Mouse (Mus musculus) cerebellum, adult 2 months (tissue): ENCODE data around the gene Tfb1m.

Source experiments
- CTCF ChIP-seq: fragments of 200-500 bp; IDR thresholded peaks from 2 replicates; pipeline ENCODE4 v1.5.1; 2011; ENCODE audit warnings: low read depth, mild to moderate bottlenecking, control low read depth, low read length, moderate library complexity, borderline replicate concordance; ENCODE audit not compliant: insufficient read depth
- POLR2A ChIP-seq: fragments of 200-500 bp; IDR thresholded peaks from 2 replicates; pipeline ENCODE4 v1.6.1; 2011; ENCODE audit warnings: low read length, control low read depth, borderline replicate concordance; ENCODE audit not compliant: insufficient read depth

- no peak for TF ChIP-seq CTCF
- no peak for TF ChIP-seq POLR2A
These were observed 27.0 kb downstream of the Tfb1m start for GRCm38 (mm10) chr17:3530549-3530948.
